Mouse (Mus musculus) MEL (cell line): ENCODE measurements around the gene Ccdc80. TPM values are rescaled to one million over a fixed set of nuclear protein-coding genes. Genes with fewer than 3 reads are reported as not detected.

ENCODE experiments used
- DNase-seq: peaks from one replicate; pipeline ENCODE4 v3.0.0; 2011; ENCODE audit warnings: low read depth, low spot score
- H3K27ac ChIP-seq: 2 replicates; pipeline ENCODE4 v1.5.1; 2012; ENCODE audit warnings: low read depth, mild to moderate bottlenecking, control low read depth, low read length, moderate library complexity; ENCODE audit not compliant: control insufficient read depth
- H3K27me3 ChIP-seq, 2 experiments: fragments of 150-350 bp in 1 of 2; sonication (generic) in 1 of 2; 2 replicates each; pipeline ENCODE4 v1.6.1; 2012; ENCODE audit warnings: low read length in 2 of 2, mild to moderate bottlenecking in 2 of 2, improper control_type of control experiment in 1 of 2, moderate library complexity in 1 of 2; ENCODE audit not compliant: insufficient read depth in 2 of 2, control insufficient read depth in 1 of 2
- H3K36me3 ChIP-seq, 2 experiments: 2 replicates each; pipeline ENCODE4 v1.6.1; 2012 to 2014; ENCODE audit warnings: low read length in 2 of 2, improper control_type of control experiment in 1 of 2, inconsistent platforms in 1 of 2, mild to moderate bottlenecking in 1 of 2; ENCODE audit not compliant: insufficient read depth in 2 of 2, control insufficient read depth in 1 of 2
- H3K4me1 ChIP-seq, 2 experiments: fragments of 150-350 bp in 1 of 2; sonication (generic) in 1 of 2; 2 replicates each; pipeline ENCODE4 v1.6.1; 2012; ENCODE audit warnings: low read length in 2 of 2, improper control_type of control experiment in 1 of 2, mild to moderate bottlenecking in 1 of 2; ENCODE audit not compliant: insufficient read depth in 2 of 2, control insufficient read depth in 1 of 2
- H3K4me3 ChIP-seq, 2 experiments: fragments of 150-350 bp in 1 of 2; sonication (generic) in 1 of 2; 2 replicates each; pipeline ENCODE4 v1.5.1; 2012; ENCODE audit warnings: low read depth in 2 of 2, low read length in 2 of 2, mild to moderate bottlenecking in 2 of 2, moderate library complexity in 2 of 2, control low read depth in 1 of 2, improper control_type of control experiment in 1 of 2; ENCODE audit not compliant: control insufficient read depth in 1 of 2, insufficient read depth in 1 of 2
- H3K79me2 ChIP-seq: 2 replicates; pipeline ENCODE4 v1.6.1; 2012; ENCODE audit warnings: mild to moderate bottlenecking, low read length, moderate library complexity; ENCODE audit not compliant: control insufficient read depth, poor library complexity, insufficient read depth
- H3K9ac ChIP-seq: 2 replicates; pipeline ENCODE4 v1.6.1; 2012; ENCODE audit warnings: low read depth, mild to moderate bottlenecking, control low read depth, low read length, moderate library complexity; ENCODE audit not compliant: control insufficient read depth, poor library complexity, severe bottlenecking
- H3K9me3 ChIP-seq: fragments of 150-350 bp; sonication (generic); replicated peaks from 2 replicates; pipeline ENCODE4 v1.6.1; 2012; ENCODE audit warnings: mild to moderate bottlenecking, low read length, improper control_type of control experiment, moderate library complexity; ENCODE audit not compliant: insufficient read depth
- CTCF ChIP-seq, 3 experiments: IDR thresholded peaks in 2 of 3; conservative IDR thresholded peaks in 1 of 3; 2 replicates each; pipeline ENCODE4 v1.5.1; 2011 to 2012; ENCODE audit warnings: low read length in 3 of 3, low read depth in 2 of 3, mild to moderate bottlenecking in 2 of 3, improper control_type of control experiment in 1 of 3, inconsistent platforms in 1 of 3, mixed read lengths in 1 of 3, moderate library complexity in 1 of 3; ENCODE audit not compliant: control insufficient read depth in 1 of 3, insufficient read depth in 1 of 3, poor library complexity in 1 of 3, severe bottlenecking in 1 of 3
- HCFC1 ChIP-seq: IDR thresholded peaks from 2 replicates; pipeline ENCODE4 v1.6.1; 2012; ENCODE audit warnings: low read depth, mild to moderate bottlenecking, inconsistent platforms, low read length, improper control_type of control experiment, moderate library complexity
- MAX ChIP-seq: IDR thresholded peaks from 2 replicates; pipeline ENCODE4 v1.6.1; 2011; ENCODE audit warnings: low read length, improper control_type of control experiment
- MEF2A ChIP-seq: IDR thresholded peaks from 2 replicates; pipeline ENCODE4 v1.6.1; 2014; ENCODE audit warnings: low read depth, mild to moderate bottlenecking, inconsistent platforms, low read length, improper control_type of control experiment; ENCODE audit not compliant: poor library complexity, insufficient replicate concordance, severe bottlenecking; ENCODE audit errors: extremely low read depth
- MYC ChIP-seq: IDR thresholded peaks from 2 replicates; pipeline ENCODE4 v1.6.1; 2011; ENCODE audit warnings: low read depth, mild to moderate bottlenecking, low read length, improper control_type of control experiment, moderate library complexity
- POLR2AphosphoS5 ChIP-seq: IDR thresholded peaks from 2 replicates; pipeline ENCODE4 v1.6.1; 2012; ENCODE audit warnings: low read depth, borderline replicate concordance, mild to moderate bottlenecking, inconsistent platforms, low read length, moderate library complexity, mixed read lengths
- RAD21 ChIP-seq: IDR thresholded peaks from 2 replicates; pipeline ENCODE4 v1.6.1; 2011; ENCODE audit warnings: mild to moderate bottlenecking, low read depth, low read length, improper control_type of control experiment
- RCOR1 ChIP-seq: IDR thresholded peaks from 2 replicates; pipeline ENCODE4 v1.6.1; 2012; ENCODE audit warnings: low read depth, mild to moderate bottlenecking, inconsistent platforms, low read length, improper control_type of control experiment
- SIN3A ChIP-seq: IDR thresholded peaks from 2 replicates; pipeline ENCODE4 v1.6.1; 2012; ENCODE audit warnings: low read length, improper control_type of control experiment, inconsistent platforms
- SMC3 ChIP-seq: IDR thresholded peaks from 2 replicates; pipeline ENCODE4 v1.6.1; 2011; ENCODE audit warnings: low read depth, low read length, improper control_type of control experiment
- UBTF ChIP-seq: IDR thresholded peaks from 2 replicates; pipeline ENCODE4 v1.6.1; 2012; ENCODE audit warnings: low read depth, mild to moderate bottlenecking, inconsistent platforms, low read length, improper control_type of control experiment, moderate library complexity, borderline replicate concordance; ENCODE audit not compliant: insufficient read depth
- polyA plus RNA-seq, 2 experiments: library from polyadenylated mRNA; stranded (reverse) in 1 of 2; unstranded in 1 of 2; fragments of >175 nt in 1 of 2; fragments of >200 nt in 1 of 2; gene quantifications; 2 replicates each; pipeline versions ENCODE4 v1.2.1 to v1.2.4; 2012; ENCODE audit warnings: low replicate concordance in 2 of 2, low read depth in 1 of 2; ENCODE audit not compliant: insufficient read length in 2 of 2, insufficient read depth in 1 of 2, missing spikeins in 1 of 2
- total RNA-seq: library from RNA; depleted of rRNA; stranded (reverse); fragments of 300-350 nt; gene quantifications from 2 replicates; pipeline ENCODE4 v1.2.3, GENCODE M21; 2012

Ccdc80 gene
- total and polyA plus RNA-seq, 3 experiments = not detected

DNA sequence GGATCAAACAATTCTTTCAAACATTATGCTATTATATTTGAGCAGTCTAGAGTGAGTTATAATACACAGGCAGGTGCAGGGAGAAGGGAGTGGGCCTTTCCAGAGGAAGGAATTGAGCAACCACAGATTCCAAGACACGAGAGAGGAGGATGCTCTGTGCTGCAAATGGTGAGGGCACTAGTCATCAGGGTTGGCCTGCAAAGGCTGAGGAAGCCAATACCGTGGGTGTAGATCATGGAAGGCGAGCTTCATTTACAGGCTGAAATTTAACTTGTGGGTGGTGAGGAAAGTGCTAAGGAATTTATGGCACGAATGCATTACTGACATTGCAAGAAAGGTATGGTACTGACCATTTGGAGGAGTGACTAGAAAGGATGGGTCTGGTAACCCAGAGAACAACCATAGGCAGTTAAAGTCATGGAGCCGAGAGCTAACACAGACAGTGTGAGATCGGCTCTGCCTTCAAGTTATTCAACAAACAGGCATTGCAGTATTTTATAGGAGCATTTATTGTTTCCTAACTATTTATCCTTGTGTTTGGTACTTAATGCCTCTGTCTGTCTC lies 15.6 kb upstream of the Ccdc80 start:
- no peaks in the 10 kb centered on the region for H3K79me2 ChIP-seq
- TF ChIP-seq UBTF (no peak), HCFC1 (no peak), MEF2A (no peak), RAD21 (no peak)
- no peak overlapping the region for H3K27ac ChIP-seq
- H3K36me3 ChIP-seq = no peaks in the 10 kb centered on the region
- no peak for DNase-seq
- H3K4me1 ChIP-seq = no peaks in the 10 kb centered on the region
- no peaks in the 10 kb centered on the region for H3K9me3 ChIP-seq
- H3K9ac ChIP-seq = no peak overlapping the region
- no peak overlapping the region for H3K4me3 ChIP-seq
- peaks cover 2 to 4% of the 10 kb centered on the region in 2 experiments; a peak in 3 of 4 replicates for H3K27me3 ChIP-seq

DNA sequence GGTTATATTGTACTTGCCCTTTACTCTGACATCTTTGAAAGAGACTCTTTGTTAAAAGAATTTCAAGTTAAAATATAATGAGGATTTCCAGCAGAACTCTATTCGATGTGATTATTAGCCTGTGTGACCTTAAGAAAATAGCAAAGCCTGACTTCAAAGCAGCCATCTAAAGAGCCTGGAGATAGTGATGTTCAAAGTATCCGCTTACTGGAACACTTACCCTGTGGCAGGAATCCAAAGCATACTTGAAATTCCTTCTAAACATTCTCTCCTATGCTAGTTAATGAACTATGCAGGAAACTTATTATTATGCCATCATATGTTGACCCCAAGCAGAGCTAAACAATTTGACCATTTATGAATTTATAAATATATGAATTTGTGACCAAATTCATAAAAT lies 13.9 kb upstream of the Ccdc80 start:
- Histone ChIP-seq H3K27ac (no peak overlapping the region), H3K79me2 (no peaks in the 10 kb centered on the region), H3K27me3 (0 out of 4 replicates have a peak, but pooled peaks cover 0 to 1% of the 10 kb centered on the region in 2 experiments), H3K9me3 (no peaks in the 10 kb centered on the region), H3K4me3 (no peak overlapping the region), H3K4me1 (no peaks in the 10 kb centered on the region), H3K36me3 (no peaks in the 10 kb centered on the region), H3K9ac (no peak overlapping the region)
- DNase-seq = no peak
- TF ChIP-seq MAX (no peak), MYC (no peak), POLR2AphosphoS5 (no peak)

DNA sequence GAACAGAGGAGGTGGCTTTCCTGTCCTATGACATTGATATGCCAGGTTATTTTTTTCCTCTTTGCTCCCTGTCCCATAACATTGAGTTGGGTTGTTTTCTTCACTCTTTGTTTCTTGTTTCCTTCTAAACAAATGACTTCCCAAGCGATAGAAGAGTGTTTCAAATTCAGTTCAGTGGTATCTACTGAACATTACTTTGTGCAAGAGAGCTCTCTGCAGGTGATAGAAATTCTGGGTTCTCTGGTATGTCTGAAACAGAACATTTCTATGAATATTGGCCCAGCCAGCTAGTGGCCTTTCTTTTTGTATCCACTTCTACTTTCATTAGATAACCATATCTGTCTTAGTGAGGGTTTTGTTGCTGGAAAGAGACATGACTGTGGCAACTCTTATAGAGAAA lies 4.4 kb upstream of the Ccdc80 start:
- H3K4me3 ChIP-seq = no peak overlapping the region
- H3K79me2 ChIP-seq = no peaks in the 10 kb centered on the region
- H3K9ac ChIP-seq = no peak overlapping the region
- no peaks in the 10 kb centered on the region for H3K9me3 ChIP-seq
- TF ChIP-seq CTCF (IDR thresholded peaks at IDR 0.05 in 2 of 3, conservative IDR thresholded peaks at IDR 0.05 in 1 of 3; ENCODE audit: control insufficient read depth in 1 of 3, insufficient read depth in 1 of 3, low read depth in 2 of 3, low read length in 3 of 3, poor library complexity in 1 of 3, severe bottlenecking in 1 of 3) = peak in 1 of 3 experiments; percentile 12; a peak in 1 of 6 replicates
- TF ChIP-seq SIN3A = no peak
- peak; percentile 26 for TF ChIP-seq RAD21
- TF ChIP-seq RCOR1 = no peak
- TF ChIP-seq SMC3 = peak; percentile 45
- no peaks in the 10 kb centered on the region for H3K27me3 ChIP-seq
- no peaks in the 10 kb centered on the region for H3K4me1 ChIP-seq
- no peak for DNase-seq
- H3K27ac ChIP-seq = no peak overlapping the region
- no peaks in the 10 kb centered on the region for H3K36me3 ChIP-seq
